Mouse (Mus musculus) left cerebral cortex, adult 9 months (tissue): ENCODE results near the gene Slc19a1.

Experiments used
- DNase-seq, 2 experiments: peaks; one replicate each; pipeline ENCODE4 v3.0.0; 2022; ENCODE audit warnings: low spot score in 2 of 2

Slc19a1 gene

DNA sequence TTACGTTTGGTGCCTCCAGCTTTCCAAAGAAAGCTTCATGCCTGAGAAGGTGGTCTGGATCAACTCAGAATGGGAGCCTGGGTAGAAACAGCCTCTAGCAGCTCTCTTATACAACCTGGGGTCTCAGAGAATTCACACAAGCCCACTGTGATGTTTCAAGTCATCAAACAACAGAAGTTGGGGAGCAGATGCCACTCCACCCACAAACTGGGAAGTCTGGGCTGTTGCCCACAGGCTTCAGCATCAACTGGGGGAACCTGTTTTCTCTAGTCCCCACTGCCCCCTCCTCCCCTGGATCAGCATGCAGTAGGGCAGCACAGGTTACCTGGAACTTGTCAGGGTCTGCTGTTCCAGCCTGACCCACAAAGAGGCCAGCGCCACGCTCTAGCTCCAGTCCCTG is 63.6 kb downstream of the Slc19a1 start:
- DNase-seq, result no peak

- DNase-seq, result no peak
These were observed 65.2 kb downstream of the Slc19a1 start for GRCm38 (mm10) chr10:77097006-77097889.

DNA sequence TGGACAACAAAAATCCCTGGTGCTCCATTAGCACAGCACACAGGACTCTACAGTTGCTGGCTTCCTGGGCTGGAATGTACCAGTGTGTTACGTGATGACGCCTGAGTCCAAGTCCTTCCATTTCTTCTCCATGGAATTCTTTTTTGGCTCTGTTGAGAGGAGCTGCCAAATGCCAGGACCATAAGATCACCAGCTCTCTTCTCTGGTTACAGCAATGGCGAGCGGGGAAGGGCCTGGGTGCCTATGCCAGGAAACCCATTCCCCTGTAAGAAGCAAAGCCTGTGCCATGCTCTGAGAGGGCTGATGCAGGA is 65.8 kb downstream of the Slc19a1 start:
- no peak for DNase-seq

DNA sequence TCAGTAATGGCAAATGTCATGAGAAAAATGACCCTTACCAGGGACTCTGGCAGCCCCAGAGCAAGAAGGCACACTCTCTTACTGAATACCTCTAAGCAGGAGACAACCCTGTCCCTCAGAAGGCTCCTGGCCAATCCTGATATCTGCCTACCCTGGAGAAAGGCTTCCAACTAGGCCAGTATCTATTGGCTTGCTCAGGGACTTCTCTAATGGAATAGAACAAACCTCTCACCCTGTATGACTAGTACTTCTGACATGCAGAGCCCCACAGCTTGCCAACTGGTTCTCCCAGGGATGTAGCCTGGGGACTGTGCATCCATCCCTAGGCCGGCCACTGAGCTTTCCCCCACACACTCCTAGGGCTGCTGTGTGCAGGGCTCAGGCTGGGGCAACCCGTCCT is 66.6 kb downstream of the Slc19a1 start:
- no peak for DNase-seq

DNA sequence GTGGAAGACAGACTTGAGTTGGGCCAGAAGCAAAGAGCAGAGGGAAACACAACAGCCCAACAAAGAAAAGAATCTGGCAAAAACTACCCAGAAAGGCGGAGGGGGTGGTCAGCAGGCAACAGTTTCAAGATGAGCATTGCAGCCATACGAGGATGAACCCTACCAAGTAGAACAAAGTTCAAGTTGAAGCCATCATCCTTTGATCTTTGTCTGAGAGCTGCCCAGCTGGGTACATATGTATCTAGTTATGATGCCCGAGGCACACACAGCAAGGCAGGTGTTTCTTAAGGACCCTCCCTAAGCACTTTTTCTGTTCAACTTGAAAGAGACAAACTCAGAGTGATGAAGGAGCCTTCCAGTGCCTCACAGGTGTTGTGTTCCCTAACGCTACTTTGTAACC is 67.7 kb downstream of the Slc19a1 start:
- DNase-seq, result no peak

- DNase-seq, result no peak
These were observed 71.6 kb downstream of the Slc19a1 start for GRCm38 (mm10) chr10:77103689-77104088.

GRCm38 (mm10) chr10:77104327-77104726 is 72.3 kb downstream of the Slc19a1 start:
- DNase-seq, result no peak

GRCm38 (mm10) chr10:77108106-77108505 is 76.1 kb downstream of the Slc19a1 start:
- no peak for DNase-seq

GRCm38 (mm10) chr10:77110010-77110409 is 78.0 kb downstream of the Slc19a1 start:
- DNase-seq, result no peak
